Mouse (Mus musculus) cerebellum, adult 11 months (tissue): ENCODE data around the gene Lemd2.

Experiments
- DNase-seq: peaks from one replicate; pipeline ENCODE4 v3.0.0; 2022

Gene Lemd2

DNA sequence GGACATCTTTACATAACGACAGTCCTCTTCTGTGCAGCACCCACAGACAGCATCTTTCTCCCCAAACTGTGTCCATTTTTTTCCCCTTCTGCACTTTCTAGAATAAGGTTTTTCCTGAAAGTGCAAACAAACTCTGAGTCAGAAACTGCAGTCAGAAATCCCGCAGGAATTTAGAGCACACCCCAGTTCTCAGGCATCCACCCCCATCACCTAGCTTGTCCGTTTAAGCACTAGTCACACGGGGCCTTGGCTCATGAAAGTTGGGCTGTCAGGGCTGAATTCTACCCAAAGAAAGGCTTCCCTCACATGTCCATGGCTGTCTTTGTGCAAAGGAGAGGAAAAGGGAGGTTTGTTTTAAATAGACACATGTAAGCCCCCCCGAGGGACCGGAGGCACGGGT, 23.0 kb upstream of the Lemd2 start:
- DNase-seq, result no peak

DNA sequence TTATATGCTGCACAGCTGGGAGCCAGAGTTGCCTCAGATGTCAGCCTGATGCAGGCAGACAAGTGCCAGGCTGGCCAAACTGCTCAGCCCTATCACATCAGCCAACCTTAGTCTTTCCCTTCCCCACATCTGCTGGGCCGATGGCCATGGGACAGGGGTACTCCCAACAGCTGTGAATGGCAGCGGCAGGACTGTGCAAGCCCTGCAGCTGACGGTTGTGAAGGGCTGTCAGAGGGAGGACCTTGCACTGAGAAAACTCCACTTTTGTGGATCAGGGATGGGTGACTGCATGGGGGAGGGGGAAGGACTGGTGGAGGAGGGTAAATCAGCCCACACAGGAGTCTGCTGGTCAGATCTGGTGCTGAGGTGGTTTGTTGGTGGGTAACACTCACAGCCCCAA, 22.4 kb upstream of the Lemd2 start:
- no peak for DNase-seq

DNA sequence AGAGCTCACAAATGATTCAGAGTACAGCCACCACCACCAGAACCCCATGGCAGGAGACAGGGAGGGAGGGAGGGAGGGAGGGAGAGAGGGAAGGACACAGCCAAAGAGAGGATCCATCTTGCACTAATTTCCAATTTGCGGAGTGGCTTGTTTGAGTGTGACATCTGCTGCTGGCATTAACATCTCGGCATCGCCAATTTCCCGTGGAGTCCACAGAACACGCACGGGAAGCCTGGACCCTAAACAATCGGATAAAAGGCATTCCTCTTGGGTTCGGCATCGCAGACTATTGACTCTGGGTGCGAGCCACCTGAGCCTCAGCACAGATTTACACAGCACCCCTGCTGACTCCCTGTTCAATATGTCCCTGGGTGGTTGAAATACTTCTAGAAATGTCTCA, 21.5 kb upstream of the Lemd2 start:
- no peak for DNase-seq

DNA sequence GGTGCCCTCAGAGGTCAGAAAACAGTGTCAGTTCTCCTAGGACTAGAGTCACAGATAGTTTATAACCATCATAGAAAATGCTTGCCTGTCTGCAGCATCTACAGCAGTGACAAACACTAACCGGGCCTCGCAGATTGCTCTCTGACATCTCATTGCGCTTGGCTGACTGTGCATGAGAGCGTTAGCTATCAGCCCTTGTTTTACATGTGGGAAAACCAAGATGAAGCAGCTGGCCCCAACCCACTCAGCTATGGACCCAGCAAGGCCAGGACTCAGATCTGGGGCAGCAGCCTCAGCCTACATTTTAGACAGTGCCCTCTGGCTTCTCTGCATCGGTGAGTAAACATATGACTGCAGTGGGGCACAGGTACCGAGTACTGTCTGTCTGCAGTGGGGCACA, 19.6 kb upstream of the Lemd2 start:
- no peak for DNase-seq

DNA sequence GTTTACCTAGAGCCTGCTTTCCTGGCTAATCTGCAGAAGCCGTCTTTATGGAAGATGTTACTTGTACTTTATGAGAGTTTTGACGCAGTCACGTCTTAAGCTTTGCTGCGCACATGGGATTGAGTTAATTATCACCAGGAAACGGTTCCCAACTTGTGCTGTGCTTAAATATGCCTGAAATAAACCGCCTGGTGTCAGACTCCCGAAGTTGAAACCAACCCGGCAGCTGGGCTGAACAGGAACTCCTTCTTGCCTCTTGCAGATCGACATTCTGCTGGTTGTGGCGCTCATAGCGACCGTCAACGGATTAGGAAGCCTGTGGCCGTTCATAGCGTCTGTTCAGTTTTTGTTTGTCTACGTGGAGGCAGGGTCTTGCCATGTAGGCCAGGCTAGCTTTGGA, 17.3 kb upstream of the Lemd2 start:
- no peak for DNase-seq

DNA sequence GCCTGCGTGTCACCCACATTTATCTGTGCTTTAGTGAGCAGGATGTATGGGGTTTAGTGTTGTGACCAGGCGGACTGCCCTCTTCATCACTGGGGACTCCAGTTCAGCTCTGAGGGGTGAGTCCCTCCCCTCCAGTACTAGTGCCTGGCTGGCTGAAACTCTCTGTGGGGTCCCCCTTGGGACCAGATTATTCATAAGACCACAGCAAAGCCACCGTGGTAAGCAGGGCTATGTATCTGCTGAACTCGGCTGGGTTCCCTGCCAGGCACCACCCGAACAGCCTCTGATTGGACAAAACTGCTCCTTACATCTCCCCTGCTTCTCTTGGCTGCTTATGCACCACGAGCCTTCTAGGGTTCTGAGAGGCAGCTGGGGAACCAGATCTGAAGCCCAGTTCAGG, 14.6 kb upstream of the Lemd2 start:
- no peak for DNase-seq

DNA sequence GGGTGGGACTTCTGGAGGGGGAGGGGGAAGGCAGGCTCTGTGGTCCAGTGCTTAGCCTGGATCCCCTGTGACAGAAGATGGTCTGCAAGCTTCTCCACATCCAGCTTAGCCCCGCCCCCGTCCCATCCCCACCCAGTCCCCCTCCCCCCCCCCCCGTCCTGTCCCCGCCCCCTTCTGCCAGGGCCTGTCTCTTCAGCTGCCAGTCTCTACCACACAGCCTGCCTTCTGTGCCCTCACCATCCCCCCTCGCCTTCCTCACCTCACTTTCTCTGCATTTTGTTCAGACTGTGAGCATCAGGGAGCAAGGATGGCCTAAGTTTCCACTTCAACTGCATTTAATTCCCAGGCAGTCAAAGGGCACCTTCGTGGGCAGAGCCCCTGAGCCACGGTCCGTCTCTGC, 14.1 kb upstream of the Lemd2 start:
- DNase-seq, result no peak

DNA sequence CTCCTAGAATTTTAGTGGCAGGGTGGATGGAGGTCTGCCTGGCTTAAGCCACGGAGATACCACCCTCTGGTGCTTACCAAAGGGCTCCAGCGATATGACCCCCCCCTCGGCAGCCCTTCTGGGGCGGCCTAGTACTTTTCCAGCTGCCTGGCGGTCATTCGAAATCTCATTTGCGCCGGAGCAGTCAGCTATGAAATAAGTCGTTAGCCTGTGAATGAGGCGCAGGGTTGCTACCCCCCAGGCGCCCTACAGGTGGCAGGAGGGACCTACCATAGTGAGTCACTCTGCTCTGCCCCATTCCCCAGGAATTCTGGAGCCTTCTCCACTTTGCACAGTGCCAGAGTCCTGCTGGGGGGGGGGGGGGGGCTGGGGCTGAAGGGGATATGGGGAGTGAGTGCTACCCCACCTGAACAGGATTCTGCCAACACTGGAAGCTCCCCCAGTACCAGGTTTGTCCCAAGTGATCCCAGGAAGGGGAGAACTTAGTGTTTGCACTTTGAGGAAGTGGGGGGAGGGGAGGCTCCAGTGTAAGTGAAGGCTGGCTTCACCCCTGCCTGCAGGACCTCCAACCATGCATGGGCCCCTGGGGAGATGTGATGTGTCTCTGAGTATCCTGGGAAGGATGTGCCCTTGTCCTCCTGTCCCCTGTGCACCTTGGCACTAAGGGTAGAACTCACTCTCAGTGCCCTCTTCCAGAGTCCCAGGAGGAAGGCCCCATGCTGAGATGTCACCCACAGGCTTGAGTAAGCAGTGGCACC, 8.7 kb upstream of the Lemd2 start:
- peak; percentile 39 for DNase-seq

DNA sequence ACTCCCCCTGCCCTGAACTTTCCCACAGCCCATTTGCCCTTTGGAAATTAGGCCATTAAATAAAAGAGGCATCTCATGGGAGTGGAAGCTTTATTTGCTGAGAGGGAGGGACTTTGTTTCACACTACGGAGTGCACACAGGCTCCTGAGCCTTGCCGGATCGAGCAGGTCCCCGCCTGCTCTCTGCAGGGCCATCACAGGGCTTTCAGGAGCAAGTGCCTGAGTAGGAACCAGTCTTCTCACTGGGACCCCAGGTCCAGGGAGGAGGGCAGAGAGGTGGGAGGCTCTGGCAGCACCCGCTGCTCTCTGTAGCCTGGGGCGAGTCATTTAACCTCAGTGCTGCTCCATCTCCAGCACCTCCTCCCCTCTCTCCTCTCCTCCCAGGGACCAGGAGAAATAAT, 7.7 kb upstream of the Lemd2 start:
- no peak for DNase-seq

DNA sequence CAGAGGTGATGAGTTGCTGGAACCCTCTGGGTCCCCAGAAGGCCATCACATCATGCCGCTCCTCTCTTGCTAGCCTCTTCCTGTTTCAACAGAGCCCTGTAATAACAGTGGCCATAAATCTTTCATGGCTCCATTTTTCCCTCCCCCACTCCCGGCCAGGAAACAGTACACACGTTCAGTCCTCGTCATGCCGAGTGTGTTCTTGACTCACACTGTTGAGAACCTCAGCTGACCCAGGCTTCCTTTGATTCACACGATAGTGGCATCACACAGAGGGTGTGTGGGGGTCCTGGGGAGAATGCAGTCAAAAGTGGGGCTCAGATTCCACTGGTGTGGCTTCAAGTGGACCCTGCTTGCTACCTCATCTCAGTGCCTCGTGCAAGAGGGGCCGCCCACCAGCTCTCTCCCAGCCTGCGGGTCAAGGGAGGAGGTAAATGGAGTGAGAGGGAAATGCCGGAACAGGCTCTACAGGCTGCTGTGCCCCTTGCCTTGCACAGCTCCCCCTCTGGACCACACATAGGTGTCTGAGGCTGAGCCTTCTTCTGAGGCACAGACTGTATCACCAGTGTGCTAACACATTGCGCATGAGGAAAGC, 2.9 kb upstream of the Lemd2 start:
- DNase-seq, result no peak

DNA sequence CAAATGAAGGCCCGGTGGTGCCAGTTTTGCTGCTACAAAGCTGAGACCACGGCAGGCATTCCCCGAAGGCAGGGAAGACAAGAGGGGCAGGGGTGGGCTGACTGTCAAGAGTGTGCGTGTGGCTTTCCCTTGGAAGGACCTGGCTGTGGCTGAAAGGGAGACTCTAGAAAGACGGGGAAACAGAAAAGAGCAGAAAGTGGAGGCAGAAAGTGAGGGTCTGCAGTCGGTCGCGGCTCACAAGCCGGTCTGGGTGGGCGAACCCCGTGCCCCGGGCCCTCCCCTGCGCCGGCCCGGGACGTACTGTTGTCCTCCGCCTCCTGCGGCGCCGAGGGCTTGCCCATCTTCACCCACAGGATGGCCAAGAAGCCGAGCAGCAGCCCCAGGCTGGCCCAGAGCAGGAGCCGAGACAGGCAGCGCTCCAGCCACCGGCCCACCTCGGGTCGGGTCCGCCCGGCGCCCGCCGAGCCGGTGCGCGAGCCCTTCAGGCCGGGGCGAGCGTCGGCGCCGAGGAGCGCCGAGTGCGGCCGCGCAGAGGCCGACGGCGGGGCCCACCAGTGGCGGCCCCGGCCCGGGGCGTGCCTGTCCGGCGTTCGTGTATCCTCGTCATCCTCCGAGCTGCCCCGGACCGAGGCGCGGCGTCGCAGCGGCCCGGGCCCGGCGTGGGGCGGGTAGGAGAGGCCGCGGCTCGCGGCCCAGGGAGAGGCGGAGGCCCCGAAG, 753 bp downstream of the Lemd2 start:
- peak; percentile 45 for DNase-seq

DNA sequence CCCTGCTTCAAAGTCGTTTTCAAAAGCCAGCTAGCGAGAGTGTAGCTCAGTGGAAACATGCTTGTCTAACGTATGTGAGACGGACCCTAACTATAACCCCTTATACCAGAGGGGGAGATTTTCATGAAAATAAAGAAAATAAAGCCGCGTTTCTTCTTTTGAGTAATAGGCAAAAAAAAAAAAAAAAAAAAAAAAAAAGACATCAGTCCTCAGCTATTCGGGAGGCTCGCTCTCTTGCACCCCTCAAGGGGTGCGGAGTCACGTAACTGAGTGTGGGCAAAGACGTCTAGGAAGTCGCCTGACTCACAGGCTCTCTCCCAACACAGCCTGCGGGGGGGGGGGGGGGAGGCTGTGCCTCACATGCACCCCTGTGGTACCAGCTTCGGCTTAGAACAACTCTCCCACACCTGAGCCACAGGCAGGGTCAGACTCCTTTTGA, 1.3 kb downstream of the Lemd2 start:
- no peak for DNase-seq

DNA sequence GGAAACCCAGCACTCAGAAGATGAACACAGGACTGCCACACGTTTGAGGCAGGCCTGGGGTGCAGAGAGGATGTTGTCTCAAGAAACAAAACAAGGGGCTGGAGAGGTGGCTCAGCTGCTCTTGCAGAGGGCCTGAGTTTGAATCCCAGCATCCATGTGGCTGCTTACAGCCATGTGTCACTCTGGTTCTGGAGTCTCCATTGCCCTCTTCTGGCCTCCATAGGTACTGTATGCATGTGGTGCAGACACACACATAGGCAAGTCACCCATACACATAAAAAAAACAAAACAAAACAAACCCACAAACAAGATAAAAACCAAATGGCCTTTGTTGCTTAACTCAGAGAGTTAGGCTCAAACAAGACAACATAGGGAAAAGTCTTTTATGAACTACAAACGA, 2.3 kb downstream of the Lemd2 start:
- no peak for DNase-seq

DNA sequence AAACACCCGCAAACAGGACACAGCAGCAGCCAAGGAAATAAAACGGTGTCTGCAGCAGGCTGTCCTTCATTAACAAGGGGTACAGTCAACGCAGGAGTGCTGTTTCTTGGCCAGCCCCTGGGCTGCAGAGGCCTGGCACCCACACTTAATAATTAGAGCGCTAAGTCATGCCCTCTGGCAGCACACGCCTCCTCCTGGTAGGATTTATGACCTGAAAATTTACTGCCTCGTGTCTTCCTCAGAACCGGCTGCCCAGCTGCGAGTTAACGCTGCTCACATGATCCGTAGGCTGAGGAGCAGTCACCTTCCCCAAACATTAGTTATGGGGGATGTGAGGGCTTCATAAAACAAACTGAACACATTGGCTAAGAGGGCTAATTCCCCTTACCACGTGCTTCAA, 3.5 kb downstream of the Lemd2 start:
- no peak for DNase-seq

DNA sequence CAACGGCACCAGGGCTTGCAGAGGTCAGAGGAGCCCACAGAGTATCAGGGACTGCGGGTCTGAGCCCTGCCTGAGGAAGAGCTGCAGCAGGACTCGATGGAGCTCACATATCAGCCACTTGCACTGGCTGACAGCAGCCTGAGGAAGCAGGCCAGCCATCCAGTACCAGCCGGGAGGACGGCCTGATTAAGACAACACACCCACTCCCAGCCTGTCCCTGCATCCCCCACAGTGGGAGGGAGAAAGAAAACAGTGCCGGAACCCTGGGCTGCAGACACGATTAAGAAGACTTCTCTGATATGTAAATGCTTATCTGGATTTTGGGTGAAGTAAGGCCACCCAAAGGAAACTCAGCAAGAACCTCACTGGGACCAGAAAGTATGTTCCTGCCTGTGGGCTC, 4.4 kb downstream of the Lemd2 start:
- DNase-seq, result no peak

DNA sequence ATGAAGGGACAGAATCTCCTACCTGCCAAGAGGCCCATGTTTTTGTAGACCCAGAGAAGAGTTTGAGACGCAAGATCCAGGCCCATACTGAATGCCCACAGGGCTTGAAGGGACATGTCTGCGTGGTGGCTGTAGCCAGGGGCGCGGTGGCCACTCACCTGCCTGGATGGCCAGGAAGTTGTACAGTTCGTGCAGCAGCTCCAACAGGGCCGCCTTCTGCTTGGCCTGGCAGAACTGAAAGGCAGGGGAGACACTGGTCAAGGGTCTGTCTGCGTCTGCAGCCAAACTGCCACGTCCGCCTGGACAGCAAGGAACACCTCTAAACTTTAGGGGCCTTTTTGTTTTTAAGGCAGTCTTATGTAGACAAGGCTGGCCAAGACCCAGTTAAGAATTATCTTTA, 5.1 kb downstream of the Lemd2 start:
- no peak for DNase-seq

DNA sequence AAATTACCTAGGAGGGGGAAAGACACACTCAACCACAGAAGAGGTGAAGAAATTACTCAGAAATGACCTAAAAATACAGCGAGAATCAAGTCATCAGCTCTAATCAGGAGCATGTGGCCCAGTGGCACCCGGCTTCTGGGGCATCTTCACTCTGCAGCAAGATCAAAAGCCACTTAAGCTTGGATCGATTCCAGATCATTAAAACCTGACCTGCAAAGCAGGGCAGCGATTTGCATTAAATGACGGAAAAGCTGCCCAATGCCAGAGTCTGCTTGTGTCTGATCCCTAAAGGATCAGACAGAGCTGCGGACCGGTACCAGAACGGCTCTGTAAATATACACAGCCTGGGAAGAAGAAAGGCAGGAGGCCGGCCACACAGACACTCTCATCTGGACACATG, 8.1 kb downstream of the Lemd2 start:
- DNase-seq, result no peak

DNA sequence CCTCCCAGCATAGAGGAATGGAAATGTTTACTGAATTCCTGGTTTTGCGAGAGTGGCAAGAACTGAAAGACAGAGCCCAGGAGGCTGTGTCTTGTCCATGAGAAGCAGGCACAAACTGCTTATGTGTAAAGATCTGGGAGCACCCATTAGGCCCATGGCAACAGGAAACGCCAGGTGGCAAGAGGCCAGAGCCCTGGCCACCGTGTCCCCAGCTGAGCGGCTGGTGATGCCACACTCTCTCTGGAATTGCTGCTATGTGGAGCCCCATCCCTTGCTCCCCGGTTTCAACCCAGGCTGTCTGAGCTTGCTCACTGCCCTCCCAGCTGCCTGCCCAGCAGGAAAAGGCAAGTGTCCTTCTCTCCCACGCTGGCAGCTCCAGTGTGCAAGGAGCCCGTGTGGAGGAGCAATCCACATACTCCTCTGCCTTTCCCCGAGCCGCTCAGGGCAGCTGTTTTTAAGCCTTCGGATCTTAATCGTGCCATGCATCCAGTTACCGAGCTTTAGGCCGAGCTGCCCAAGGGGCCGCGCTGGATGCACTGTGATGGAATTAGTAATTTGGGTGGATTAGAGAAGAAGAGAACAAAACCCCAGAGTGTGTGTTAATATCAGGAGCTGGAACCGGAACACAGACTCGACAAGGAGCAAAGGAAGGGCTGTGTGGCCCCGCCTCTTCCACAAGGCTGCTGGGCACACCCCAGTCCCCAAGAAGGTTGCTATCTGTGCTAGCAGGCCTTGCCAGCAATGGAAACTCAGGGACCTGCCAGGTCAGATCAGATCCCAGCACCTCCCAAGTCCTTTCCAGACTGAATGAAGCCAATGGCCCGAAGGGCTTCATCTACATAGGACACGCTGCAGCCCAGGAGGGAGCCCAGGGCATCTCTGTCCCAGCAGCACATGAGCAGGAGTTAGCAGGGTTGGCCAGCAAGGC, 9.7 kb downstream of the Lemd2 start:
- DNase-seq, result no peak

DNA sequence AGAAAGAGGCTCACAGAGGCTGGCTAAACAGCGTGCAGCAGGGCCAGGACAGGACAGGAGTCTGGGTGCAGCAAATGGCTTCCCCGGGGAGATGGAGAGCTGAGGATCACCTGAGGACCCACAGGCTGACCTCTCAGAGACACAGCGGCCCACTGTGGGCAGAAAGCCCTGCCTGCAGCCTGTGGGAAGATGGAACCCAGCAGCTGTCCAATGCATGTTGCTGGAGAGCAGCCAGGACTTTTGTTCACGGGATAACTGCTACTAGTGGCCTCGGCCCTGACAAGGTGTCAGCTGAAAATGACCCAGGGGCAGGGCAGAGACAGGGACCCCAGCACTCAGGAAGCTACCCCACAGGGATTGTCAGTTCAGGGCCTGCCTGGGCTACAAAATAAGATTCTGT, 12.5 kb downstream of the Lemd2 start:
- DNase-seq, result no peak

DNA sequence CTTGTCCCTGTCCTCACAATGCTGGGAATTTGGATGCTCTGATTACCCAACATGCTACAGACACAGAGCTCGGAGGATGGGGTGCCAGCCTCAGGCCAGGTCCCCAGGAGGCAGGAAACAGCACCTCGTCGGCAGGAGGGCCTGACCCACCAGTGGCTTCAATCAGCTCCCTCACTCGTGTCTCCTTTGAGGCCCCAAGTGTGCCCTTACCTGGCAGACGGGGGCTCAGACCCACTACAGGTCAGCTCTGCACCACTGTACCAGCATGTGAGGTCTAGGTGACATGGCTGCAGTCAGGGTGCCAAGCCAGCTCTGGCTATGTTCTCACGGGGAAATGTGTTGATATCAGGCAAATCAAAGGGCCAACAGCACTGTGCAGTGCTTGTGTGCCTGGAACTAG, 13.1 kb downstream of the Lemd2 start:
- no peak for DNase-seq

DNA sequence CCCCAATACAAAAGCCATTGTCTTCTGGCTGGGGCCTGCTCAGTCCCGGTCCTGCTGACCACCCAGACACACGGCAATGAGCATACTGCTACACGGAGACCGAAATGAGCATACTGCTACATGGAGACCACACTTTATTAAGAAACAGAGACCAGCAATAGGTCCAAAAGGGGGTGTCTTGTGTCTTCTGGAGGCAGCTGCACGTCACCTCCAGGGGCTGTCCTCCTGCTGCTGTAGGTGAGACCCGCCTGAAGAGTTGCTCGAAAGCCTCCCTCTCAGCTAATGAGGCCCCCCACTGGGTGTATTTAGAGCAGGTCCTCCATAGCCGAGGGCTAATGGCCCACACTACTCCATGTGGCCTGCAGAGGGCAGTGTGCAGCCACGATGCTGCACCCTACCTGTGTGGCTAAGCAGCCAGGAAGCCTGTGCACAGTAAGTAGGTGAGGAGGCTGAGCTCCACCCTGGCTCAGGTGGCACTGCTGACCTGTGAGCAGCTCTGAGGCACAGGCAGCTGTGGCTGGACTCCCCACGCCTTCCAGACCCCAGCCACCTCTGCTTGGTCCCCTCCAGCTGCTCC, 14.5 kb downstream of the Lemd2 start:
- DNase-seq, result peak; percentile 79

DNA sequence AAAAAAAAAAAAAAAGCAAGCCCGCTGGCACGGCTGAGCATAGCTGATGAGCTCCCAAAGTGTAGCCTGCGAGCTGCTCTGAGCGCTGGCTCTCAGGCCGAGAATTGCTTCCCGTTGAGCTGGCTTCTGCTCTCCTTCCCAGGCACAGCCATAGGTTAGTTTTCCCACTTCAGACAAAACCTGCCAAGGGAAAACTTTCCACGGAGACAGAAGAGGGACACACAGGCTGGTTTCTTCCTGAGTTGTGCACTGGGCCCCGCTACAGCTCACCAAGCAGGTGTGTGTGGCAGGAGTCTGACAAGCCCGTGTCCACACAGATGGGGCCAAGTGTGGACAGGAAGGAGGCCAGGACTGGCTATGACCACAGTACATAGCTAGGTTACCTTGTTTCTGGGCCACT, 15.4 kb downstream of the Lemd2 start:
- no peak for DNase-seq

DNA sequence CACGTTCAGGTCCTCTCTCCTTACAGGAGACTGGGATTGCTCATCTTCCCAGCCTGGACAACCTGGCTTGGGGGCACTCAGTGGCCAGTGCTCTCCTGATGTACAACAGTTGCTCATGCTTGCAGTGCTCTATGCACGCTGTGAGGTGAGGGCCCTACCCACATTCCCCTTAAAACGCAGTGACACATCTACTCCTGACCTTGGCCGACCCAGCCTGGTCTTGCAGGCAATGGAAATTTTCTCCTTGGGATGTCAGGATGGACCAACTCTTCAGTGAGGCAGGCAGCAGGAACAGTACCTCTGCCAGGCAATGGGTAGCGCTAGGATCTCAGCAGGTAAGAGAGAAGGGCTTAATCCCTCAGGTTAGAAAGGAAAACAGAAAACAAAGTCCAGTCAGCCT, 17.2 kb downstream of the Lemd2 start:
- no peak for DNase-seq
